Mouse (Mus musculus): ENCODE measurements around the gene Plin5. TPM values are rescaled to one million over a fixed set of nuclear protein-coding genes. Genes with fewer than 3 reads are reported as not detected.

Plin5 gene
- polyA plus RNA-seq (2015; fragmentation: Nextera tagmentation; extraction: Ambion mirVana): 0.27 and 0.52 TPM in 2 replicates

GRCm38 (mm10) chr17:56117251-56117710 lies at the start of gene Plin5:
Plin5 (minus strand) TSS chr17:56117596.
- Histone ChIP-seq H3K36me3 (ENCODE audit: poor library complexity, severe bottlenecking) (no peaks in the 10 kb centered on the region), H3K27ac (no peak within 1 kb of the TSS), H3K4me1 (peaks cover 12% of the 10 kb centered on the region), H3K9ac (0 out of 2 replicates have a peak within 1 kb of the TSS, but pooled peaks have one; percentile 34), H3K4me2 (peak within 1 kb of the TSS; percentile 60), H3K9me3 (replicated peaks) (peaks cover 5% of the 10 kb centered on the region; the same call in 1 of the 2 replicates), H3K4me3 (peak within 1 kb of the TSS; percentile 31), H3K27me3 (peaks cover 61% of the 10 kb centered on the region)
- under 1% methylated on average over 27 of the region's 27 CpGs for WGBS
- ATAC-seq: peak; percentile 44

- no peak overlapping the region for H3K9ac ChIP-seq
- 65% methylated on average over 11 of the region's 11 CpGs for WGBS
- H3K9me3 ChIP-seq (replicated peaks): no peaks in the 10 kb centered on the region
- no peaks in the 10 kb centered on the region for H3K36me3 ChIP-seq (ENCODE audit: poor library complexity, severe bottlenecking)
- no peak for ATAC-seq
- peaks cover 7% of the 10 kb centered on the region for H3K27me3 ChIP-seq
- peaks cover 28% of the 10 kb centered on the region for H3K4me1 ChIP-seq
- no peak overlapping the region for H3K4me3 ChIP-seq
- no peak overlapping the region for H3K4me2 ChIP-seq
- no peak overlapping the region for H3K27ac ChIP-seq
Measured at GRCm38 (mm10) chr17:56165671-56166070, 48.3 kb upstream of the Plin5 start.

GRCm38 (mm10) chr17:56164510-56164909 lies 47.1 kb upstream of the Plin5 start:
- Histone ChIP-seq H3K4me3 (no peak overlapping the region), H3K9ac (no peak overlapping the region), H3K27me3 (peaks cover 8% of the 10 kb centered on the region), H3K9me3 (replicated peaks) (no peaks in the 10 kb centered on the region), H3K36me3 (ENCODE audit: poor library complexity, severe bottlenecking) (no peaks in the 10 kb centered on the region), H3K4me1 (peaks cover 19% of the 10 kb centered on the region), H3K4me2 (no peak overlapping the region), H3K27ac (no peak overlapping the region)
- no peak for ATAC-seq
- WGBS: 78% methylated on average over 3 of the region's 3 CpGs

GRCm38 (mm10) chr17:56163523-56164102 lies 46.2 kb upstream of the Plin5 start:
- ATAC-seq: no peak
- H3K36me3 ChIP-seq (ENCODE audit: poor library complexity, severe bottlenecking): no peaks in the 10 kb centered on the region
- H3K4me1 ChIP-seq: peaks cover 19% of the 10 kb centered on the region
- H3K27me3 ChIP-seq: peaks cover 8% of the 10 kb centered on the region
- H3K9ac ChIP-seq: peak overlapping the region; percentile 50; the same call in 1 of the 2 replicates
- H3K9me3 ChIP-seq (replicated peaks): no peaks in the 10 kb centered on the region
- no peak overlapping the region for H3K27ac ChIP-seq
- H3K4me3 ChIP-seq: no peak overlapping the region; the same call in 1 of the 2 replicates
- peak overlapping the region; percentile 75; the same call in 1 of the 2 replicates for H3K4me2 ChIP-seq
- 75% methylated on average over 6 of the region's 6 CpGs for WGBS

GRCm38 (mm10) chr17:56162231-56162774 lies 44.9 kb upstream of the Plin5 start, which contains the start of gene Tnfaip8l1:
Tnfaip8l1 (plus strand) TSS chr17:56162477.
- Histone ChIP-seq H3K27me3 (peaks cover 20% of the 10 kb centered on the region), H3K4me1 (peaks cover 19% of the 10 kb centered on the region), H3K27ac (no peak within 1 kb of the TSS), H3K9ac (peak within 1 kb of the TSS; percentile 67), H3K9me3 (replicated peaks) (no peaks in the 10 kb centered on the region), H3K4me3 (peak within 1 kb of the TSS; percentile 45), H3K36me3 (ENCODE audit: poor library complexity, severe bottlenecking) (no peaks in the 10 kb centered on the region), H3K4me2 (peak within 1 kb of the TSS; percentile 75)
- ATAC-seq: peak; percentile 98
- 1% methylated on average over 30 of the region's 30 CpGs for WGBS

DNA sequence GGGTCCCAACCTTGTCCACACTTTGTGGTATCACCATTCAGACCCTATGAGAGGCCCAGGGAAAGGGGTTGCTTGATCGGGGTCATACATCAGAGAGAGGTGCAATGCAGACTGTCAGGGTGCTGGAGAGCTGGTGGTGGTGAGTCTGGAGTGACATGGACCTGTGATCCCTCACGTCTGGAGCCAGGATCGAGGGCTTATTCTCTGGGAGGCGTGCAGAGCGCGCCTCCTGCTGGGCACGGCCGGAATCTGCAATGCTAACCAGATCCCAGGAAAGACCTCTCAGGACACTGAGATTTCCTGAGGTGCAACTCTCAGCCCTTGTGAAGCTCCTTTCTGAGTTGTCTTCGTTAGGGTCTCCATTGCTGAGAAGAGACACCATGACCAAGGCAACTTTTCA lies 42.3 kb upstream of the Plin5 start:
- Histone ChIP-seq H3K36me3 (ENCODE audit: poor library complexity, severe bottlenecking) (no peaks in the 10 kb centered on the region), H3K27me3 (peaks cover 33% of the 10 kb centered on the region), H3K9ac (no peak overlapping the region), H3K4me3 (no peak overlapping the region), H3K27ac (no peak overlapping the region), H3K4me2 (no peak overlapping the region), H3K9me3 (replicated peaks) (no peaks in the 10 kb centered on the region), H3K4me1 (peaks cover 14% of the 10 kb centered on the region)
- ATAC-seq: no peak
- 3% methylated on average over 9 of the region's 9 CpGs for WGBS

DNA sequence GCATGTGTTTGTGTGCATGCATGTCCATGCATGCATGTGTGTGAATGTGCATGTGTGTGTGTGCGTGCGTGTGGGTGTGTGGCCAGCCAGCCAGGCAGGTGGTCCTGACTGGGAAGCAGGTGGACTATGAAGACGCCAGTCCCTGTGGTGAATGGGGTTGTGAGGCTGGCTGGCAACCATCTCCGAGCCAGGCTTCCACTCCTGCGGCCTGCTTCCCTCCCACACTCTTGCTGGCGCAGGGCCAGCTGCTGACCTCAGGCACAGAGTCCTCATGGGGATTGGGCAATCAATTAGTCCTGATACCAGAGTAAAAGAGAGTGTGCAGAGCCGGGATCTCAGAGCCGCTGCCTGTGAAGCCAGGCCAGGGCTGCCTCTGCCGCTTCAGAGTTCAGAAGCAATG lies 36.2 kb upstream of the Plin5 start:
- WGBS: 29% methylated on average over 9 of the region's 9 CpGs
- no peak overlapping the region for H3K27ac ChIP-seq

GRCm38 (mm10) chr17:56149897-56150296 lies 32.5 kb upstream of the Plin5 start:
- 51% methylated on average over 2 of the region's 2 CpGs for WGBS
- peaks cover 22% of the 10 kb centered on the region for H3K4me1 ChIP-seq
- H3K27ac ChIP-seq: no peak overlapping the region
- no peak overlapping the region for H3K4me2 ChIP-seq
- no peak overlapping the region for H3K9ac ChIP-seq
- no peaks in the 10 kb centered on the region for H3K36me3 ChIP-seq (ENCODE audit: poor library complexity, severe bottlenecking)
- H3K9me3 ChIP-seq (replicated peaks): no peaks in the 10 kb centered on the region
- no peak for ATAC-seq
- H3K27me3 ChIP-seq: peaks cover 77% of the 10 kb centered on the region
- no peak overlapping the region for H3K4me3 ChIP-seq

More for the DNA sequence above, 36.2 kb upstream of the Plin5 start:
- H3K9ac ChIP-seq: no peak overlapping the region
- peak; percentile 54 for ATAC-seq
- peaks cover 67% of the 10 kb centered on the region for H3K27me3 ChIP-seq
- H3K9me3 ChIP-seq (replicated peaks): no peaks in the 10 kb centered on the region
- no peak overlapping the region for H3K4me2 ChIP-seq
- no peaks in the 10 kb centered on the region for H3K36me3 ChIP-seq (ENCODE audit: poor library complexity, severe bottlenecking)
- H3K4me3 ChIP-seq: no peak overlapping the region
- peaks cover 14% of the 10 kb centered on the region for H3K4me1 ChIP-seq

DNA sequence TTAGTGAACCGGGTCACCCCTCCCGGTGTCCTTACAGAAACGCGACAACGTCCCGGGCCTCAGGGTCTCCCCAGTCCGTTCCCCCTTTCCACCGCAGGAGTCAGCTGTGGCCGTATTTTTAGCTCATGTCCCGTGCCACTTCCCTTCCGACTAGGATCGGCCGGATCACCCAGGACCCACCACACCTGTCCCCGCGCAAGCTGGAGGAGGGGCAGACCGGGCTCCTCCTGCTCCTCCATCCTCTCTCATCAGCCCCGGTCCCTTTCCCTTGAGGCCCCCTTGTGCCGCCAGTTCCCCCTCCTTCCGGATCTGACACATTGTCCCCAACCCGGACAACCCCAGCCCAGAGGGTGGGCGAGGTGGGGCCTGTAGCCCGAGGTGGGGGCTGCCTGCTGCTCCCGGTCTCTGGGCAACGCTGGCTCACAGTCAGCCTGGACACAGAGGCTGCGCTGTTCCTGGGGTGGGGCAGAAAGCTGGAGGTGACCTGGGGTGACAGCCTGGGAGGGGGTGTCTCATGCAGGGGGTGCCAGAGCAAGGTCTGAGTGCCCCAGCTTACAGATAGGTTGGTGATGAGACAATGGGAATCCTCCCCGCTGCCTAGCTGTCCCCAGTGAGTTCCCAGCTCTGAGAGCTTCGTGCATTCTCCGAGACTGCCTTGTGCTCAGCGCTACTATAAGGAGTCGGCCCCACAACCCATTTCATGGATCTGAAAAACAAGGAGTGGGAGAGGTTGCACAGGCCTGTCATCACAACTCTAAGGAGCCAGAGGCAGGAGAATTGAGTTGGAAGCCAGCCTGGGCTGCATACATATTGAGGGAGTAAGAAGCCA lies 31.6 kb upstream of the Plin5 start:
- 1% methylated on average over 30 of the region's 30 CpGs for WGBS
- ATAC-seq: peak; percentile 39
- Histone ChIP-seq H3K36me3 (ENCODE audit: poor library complexity, severe bottlenecking) (no peaks in the 10 kb centered on the region), H3K27ac (no peak overlapping the region), H3K4me3 (peak overlapping the region; percentile 28), H3K4me1 (peaks cover 21% of the 10 kb centered on the region), H3K4me2 (peak overlapping the region; percentile 56), H3K9me3 (replicated peaks) (no peaks in the 10 kb centered on the region), H3K9ac (peak overlapping the region; percentile 52), H3K27me3 (peaks cover 81% of the 10 kb centered on the region)

GRCm38 (mm10) chr17:56148280-56148679 lies 30.9 kb upstream of the Plin5 start:
- Histone ChIP-seq H3K4me2 (peak overlapping the region; percentile 56), H3K36me3 (ENCODE audit: poor library complexity, severe bottlenecking) (no peaks in the 10 kb centered on the region), H3K27me3 (peaks cover 86% of the 10 kb centered on the region), H3K4me3 (0 out of 2 replicates have a peak overlapping the region, but pooled peaks have one; percentile 28), H3K9ac (no peak overlapping the region), H3K9me3 (replicated peaks) (no peaks in the 10 kb centered on the region), H3K27ac (no peak overlapping the region; the same call in 1 of the 2 replicates), H3K4me1 (peaks cover 14% of the 10 kb centered on the region)
- 19% methylated on average over 9 of the region's 9 CpGs for WGBS
- ATAC-seq: no peak

DNA sequence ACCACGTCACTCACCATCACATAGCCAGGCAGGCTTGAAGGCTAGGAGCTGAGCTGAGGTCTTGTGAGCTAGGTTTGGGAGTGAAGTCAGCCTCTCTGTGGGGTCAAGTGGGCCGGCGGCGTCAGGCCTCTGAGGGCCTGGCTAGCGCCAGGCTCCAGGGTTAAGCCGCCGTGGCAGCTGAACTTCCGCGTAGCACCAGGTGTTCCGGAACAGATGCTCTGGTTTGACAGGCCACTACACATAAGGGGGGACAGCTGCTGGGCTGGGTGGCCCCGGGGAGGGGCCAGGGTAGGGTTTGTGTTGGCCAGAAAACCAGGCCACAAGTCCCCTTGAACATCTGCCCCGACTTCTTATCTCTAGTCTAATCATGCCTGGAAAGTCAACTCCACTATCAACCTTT lies 30.0 kb upstream of the Plin5 start:
- Histone ChIP-seq H3K9me3 (replicated peaks) (no peaks in the 10 kb centered on the region), H3K27ac (no peak overlapping the region), H3K36me3 (ENCODE audit: poor library complexity, severe bottlenecking) (no peaks in the 10 kb centered on the region), H3K4me1 (peaks cover 18% of the 10 kb centered on the region), H3K27me3 (peaks cover 84% of the 10 kb centered on the region), H3K9ac (no peak overlapping the region), H3K4me2 (no peak overlapping the region), H3K4me3 (no peak overlapping the region)
- WGBS: 68% methylated on average over 12 of the region's 12 CpGs
- ATAC-seq: no peak

DNA sequence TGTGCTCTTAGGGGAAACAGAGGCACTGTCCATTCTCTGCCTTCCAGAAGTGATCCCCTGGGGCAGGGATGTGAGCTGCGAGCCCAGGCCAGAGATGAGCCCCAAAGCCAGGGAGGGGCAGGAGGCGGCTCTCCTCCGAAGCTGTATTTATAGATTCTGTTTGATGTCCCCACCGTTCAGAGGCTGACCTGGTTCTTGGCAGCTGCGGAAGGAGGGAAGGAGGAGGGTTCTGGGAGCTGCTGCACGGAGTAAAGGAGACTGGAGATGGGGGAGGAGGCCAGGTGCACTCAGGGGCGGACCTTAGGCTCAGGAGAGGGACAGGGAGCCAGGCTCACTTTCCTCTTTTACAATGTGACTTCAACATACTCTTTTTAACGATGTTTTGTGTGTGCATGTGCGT lies 28.7 kb upstream of the Plin5 start:
- Histone ChIP-seq H3K4me3 (no peak overlapping the region), H3K9me3 (replicated peaks) (no peaks in the 10 kb centered on the region), H3K4me1 (peaks cover 30% of the 10 kb centered on the region), H3K27me3 (peaks cover 89% of the 10 kb centered on the region), H3K9ac (no peak overlapping the region), H3K36me3 (ENCODE audit: poor library complexity, severe bottlenecking) (no peaks in the 10 kb centered on the region), H3K4me2 (no peak overlapping the region), H3K27ac (no peak overlapping the region)
- no peak for ATAC-seq
- 21% methylated on average over 9 of the region's 9 CpGs for WGBS

Data from forebrain, embryonic 13.5 days (tissue).